Mouse (Mus musculus): ENCODE results near the gene Tnrc6b. TPM values are rescaled to one million over a fixed set of nuclear protein-coding genes. Genes with fewer than 3 reads are reported as not detected.
"Not testable (repeated sequence)": the region's sequence is repeated elsewhere in the genome, so short reads cannot be mapped to it uniquely, and the experiment has no call there.

Gene Tnrc6b
- polyA plus RNA-seq, 1 experiment, result 8.2 TPM

DNA sequence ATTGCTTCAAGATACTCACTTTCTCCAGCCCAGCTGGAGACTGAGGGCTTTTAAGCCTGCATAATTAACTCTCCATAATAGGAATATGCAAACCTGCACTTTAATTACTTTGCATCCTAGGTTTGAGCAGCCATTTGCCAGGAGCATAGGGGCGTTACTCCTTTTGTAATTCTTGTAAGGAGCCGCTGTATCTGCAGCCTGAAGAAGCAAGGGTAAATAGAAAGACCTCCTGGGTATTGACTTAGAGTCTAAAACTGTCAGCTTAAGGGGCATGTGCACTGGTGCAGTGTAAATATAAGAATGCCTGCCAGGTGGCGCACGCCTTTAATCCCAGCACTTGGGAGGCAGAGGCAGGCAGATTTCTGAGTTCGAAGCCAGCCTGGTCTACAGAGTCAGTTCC lies 186.8 kb downstream of the Tnrc6b start:
- TF ChIP-seq GATA1 (IDR thresholded peaks at IDR 0.05; ENCODE audit: low read length) (no peak), TAL1 (IDR thresholded peaks at IDR 0.05; ENCODE audit: low read length) (no peak)
- H3K27me3 ChIP-seq (ENCODE audit: control insufficient read depth), result no peaks in the 10 kb centered on the region
- no peaks in the 10 kb centered on the region for H3K9me3 ChIP-seq (ENCODE audit: control insufficient read depth, low read length)
- no peak overlapping the region for H3K4me3 ChIP-seq (replicated peaks)
- no peaks in the 10 kb centered on the region for H3K4me1 ChIP-seq (ENCODE audit: control insufficient read depth)
- peaks cover 100% of the 10 kb centered on the region for H3K36me3 ChIP-seq (ENCODE audit: control insufficient read depth)

DNA sequence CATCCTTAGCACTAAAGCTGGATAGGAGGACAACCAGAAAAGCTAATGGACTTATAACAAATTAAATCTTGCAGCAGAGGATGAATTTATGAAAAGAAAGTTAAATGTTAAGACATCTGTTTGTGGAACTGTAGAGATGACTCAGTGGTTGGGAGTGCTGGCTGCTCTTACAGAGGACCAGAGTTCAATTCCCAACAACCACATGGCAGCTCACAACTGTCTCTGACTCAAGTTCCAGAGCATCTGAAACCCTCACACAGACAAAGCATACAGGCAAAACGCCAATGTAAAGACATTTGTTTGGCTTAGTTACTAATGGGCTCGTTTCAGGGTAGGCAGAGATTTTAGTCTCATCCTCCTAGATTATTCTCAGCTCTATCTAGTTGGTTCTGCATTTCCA lies 188.7 kb downstream of the Tnrc6b start:
- H3K36me3 ChIP-seq (ENCODE audit: control insufficient read depth), result peaks cover 100% of the 10 kb centered on the region
- H3K4me1 ChIP-seq (ENCODE audit: control insufficient read depth), result no peaks in the 10 kb centered on the region
- no peaks in the 10 kb centered on the region for H3K9me3 ChIP-seq (ENCODE audit: control insufficient read depth, low read length)
- TF ChIP-seq GATA1 (IDR thresholded peaks at IDR 0.05; ENCODE audit: low read length), result no peak
- TF ChIP-seq TAL1 (IDR thresholded peaks at IDR 0.05; ENCODE audit: low read length), result no peak
- no peaks in the 10 kb centered on the region for H3K27me3 ChIP-seq (ENCODE audit: control insufficient read depth)
- H3K4me3 ChIP-seq (replicated peaks), result no peak overlapping the region

DNA sequence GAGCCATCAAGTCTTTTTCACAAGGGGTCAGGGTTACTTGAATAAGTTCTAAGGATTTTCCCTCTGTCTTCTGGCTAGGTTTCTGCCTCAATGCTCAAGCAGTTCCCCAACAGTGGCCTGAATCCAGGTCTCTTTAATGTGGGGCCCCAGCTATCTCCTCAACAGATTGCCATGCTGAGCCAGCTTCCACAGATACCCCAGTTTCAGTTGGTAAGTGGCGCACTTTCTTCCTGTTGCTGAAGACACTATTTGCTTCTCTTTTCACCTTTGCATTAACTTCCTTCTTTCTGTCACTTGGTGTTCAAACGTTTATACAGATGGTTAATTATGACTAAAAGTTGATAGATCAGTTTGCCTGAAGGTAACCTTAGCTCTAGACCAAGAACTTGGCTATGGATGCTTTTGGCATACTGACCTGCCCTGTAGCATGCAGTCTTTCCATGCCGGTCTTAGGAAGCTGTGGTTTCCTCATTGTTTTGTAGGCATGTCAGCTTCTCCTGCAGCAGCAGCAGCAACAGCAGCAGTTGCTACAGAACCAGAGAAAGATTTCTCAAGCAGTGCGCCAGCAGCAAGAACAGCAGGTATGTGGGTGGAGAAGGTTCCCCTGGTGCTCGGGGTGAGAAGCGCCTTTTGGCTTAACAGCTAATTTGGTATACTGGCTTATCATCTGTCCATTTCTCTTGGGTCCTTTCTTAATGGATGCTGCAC lies 190.8 kb downstream of the Tnrc6b start:
- H3K4me3 ChIP-seq (replicated peaks), result no peak overlapping the region
- H3K36me3 ChIP-seq (ENCODE audit: control insufficient read depth), result peaks cover 100% of the 10 kb centered on the region
- no peaks in the 10 kb centered on the region for H3K4me1 ChIP-seq (ENCODE audit: control insufficient read depth)
- TF ChIP-seq TAL1 (IDR thresholded peaks at IDR 0.05; ENCODE audit: low read length), result no peak
- no peak for TF ChIP-seq GATA1 (IDR thresholded peaks at IDR 0.05; ENCODE audit: low read length)
- H3K27me3 ChIP-seq (ENCODE audit: control insufficient read depth), result no peaks in the 10 kb centered on the region
- no peaks in the 10 kb centered on the region for H3K9me3 ChIP-seq (ENCODE audit: control insufficient read depth, low read length)

DNA sequence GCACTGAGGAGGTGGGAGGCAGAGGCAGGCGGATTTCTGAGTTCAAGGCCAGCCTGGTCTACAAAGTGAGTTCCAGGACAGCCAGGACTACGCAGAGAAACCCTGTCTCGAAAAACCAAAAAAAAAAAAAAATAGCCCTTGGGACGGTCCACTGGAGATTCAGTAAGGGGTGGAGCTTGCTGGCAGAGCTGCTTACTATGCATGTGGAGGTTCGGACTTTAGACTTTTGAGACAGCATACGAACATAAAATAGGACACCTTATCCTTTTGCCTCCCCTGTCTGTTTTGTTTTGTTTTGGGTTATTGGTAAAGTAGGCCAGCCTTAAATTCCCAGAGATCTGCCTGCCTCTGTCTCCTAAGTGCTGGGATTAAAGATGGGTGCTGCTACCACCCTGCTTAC lies 193.7 kb downstream of the Tnrc6b start:
- H3K4me3 ChIP-seq (replicated peaks); H3K9me3 ChIP-seq (ENCODE audit: control insufficient read depth, low read length); H3K27me3 ChIP-seq (ENCODE audit: control insufficient read depth): not testable (repeated sequence)
- peaks cover 19% of the 10 kb centered on the region for H3K4me1 ChIP-seq (ENCODE audit: control insufficient read depth)
- H3K36me3 ChIP-seq (ENCODE audit: control insufficient read depth), result peaks cover 97% of the 10 kb centered on the region

DNA sequence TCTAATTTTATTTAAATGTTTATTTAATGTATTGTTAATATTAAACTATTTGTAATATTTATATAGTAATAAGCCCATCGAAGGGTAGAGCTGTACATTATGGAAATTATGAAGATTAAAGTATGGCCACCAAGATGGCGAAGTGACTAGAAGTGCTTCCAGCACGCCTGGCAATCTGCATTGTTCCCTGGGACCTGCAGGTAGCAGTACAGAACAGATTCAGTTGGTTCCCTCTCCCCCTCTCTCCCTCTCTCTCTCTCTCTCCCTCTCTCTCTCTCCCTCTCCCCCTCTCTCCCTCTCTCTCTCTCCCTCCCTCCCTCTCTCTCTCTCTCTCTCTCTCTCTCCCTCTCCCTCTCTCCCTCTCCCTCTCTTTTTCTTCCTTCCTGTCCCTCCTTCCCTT lies 199.1 kb downstream of the Tnrc6b start:
- H3K27me3 ChIP-seq (ENCODE audit: control insufficient read depth), result no peaks in the 10 kb centered on the region
- peaks cover 95% of the 10 kb centered on the region for H3K36me3 ChIP-seq (ENCODE audit: control insufficient read depth)
- H3K4me3 ChIP-seq (replicated peaks), result no peak overlapping the region
- H3K4me1 ChIP-seq (ENCODE audit: control insufficient read depth), result peaks cover 48% of the 10 kb centered on the region
- TF ChIP-seq TAL1 (IDR thresholded peaks at IDR 0.05; ENCODE audit: low read length) (no peak), GATA1 (IDR thresholded peaks at IDR 0.05; ENCODE audit: low read length) (no peak)
- no peaks in the 10 kb centered on the region for H3K9me3 ChIP-seq (ENCODE audit: control insufficient read depth, low read length)

DNA sequence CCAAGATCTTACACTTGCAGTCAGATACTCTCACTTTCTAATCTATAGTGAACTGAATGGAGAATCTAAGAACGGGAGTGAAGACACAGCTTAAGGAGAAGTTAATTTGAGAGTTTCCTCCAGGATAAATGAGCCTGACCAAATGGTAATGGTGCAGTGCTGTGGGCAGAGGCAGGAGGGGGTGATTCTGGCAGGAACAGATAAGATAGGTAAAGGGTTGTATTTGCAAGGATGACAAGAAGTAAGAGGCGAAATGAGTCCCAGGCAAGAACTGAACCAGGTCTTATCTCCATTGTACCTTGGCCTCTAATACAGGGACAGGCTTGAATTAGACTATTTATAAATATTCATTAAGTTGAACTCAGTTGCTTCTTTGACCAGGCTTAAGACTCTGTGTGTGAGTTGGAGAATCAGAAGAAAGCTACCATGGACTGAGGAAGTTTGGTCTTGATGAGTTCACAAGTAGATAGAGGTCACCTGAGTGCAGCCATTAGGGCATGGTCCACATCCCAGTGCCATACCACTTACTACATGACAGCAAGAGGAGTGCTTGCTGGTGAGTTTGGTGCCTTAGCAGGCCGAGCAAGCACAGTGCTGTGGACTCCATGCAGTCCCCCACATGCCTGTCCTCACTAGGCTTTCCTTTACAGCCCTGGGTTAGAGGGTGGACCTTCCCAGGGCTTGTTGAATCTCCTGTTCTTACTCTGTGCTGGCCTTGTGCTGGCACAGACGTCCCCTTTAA lies 199.8 kb downstream of the Tnrc6b start:
- Histone ChIP-seq H3K4me1 (ENCODE audit: control insufficient read depth) (peaks cover 48% of the 10 kb centered on the region), H3K4me3 (replicated peaks) (peak overlapping the region; percentile 27), H3K27me3 (ENCODE audit: control insufficient read depth) (no peaks in the 10 kb centered on the region), H3K36me3 (ENCODE audit: control insufficient read depth) (peaks cover 95% of the 10 kb centered on the region), H3K9me3 (ENCODE audit: control insufficient read depth, low read length) (no peaks in the 10 kb centered on the region)
- TF ChIP-seq TAL1 (IDR thresholded peaks at IDR 0.05; ENCODE audit: low read length) (peak; percentile 65), GATA1 (IDR thresholded peaks at IDR 0.05; ENCODE audit: low read length) (peak; percentile 77)

DNA sequence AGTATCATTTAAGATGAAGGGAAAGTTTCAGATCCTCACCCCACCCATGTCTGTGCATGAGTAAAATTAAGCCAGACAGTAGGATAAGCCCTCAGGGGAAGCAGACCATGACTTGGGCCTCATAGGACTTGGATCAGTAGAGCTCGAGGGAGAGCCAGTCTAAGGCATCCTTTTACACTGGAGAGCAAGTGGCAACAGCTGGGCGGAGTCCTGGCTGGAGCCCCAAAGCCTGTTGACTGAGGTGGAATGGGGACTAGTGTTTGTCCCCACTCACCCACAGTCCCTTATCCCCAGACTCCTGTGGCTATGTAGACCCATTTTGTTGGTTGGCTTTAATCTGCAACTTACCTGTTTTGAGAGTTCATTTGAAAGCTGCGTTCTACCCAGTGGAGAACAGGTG lies 201.1 kb downstream of the Tnrc6b start:
- H3K36me3 ChIP-seq (ENCODE audit: control insufficient read depth), result peaks cover 95% of the 10 kb centered on the region
- no peaks in the 10 kb centered on the region for H3K9me3 ChIP-seq (ENCODE audit: control insufficient read depth, low read length)
- peaks cover 47% of the 10 kb centered on the region for H3K4me1 ChIP-seq (ENCODE audit: control insufficient read depth)
- no peak for TF ChIP-seq GATA1 (IDR thresholded peaks at IDR 0.05; ENCODE audit: low read length)
- TF ChIP-seq TAL1 (IDR thresholded peaks at IDR 0.05; ENCODE audit: low read length), result no peak
- no peaks in the 10 kb centered on the region for H3K27me3 ChIP-seq (ENCODE audit: control insufficient read depth)
- no peak overlapping the region for H3K4me3 ChIP-seq (replicated peaks)

DNA sequence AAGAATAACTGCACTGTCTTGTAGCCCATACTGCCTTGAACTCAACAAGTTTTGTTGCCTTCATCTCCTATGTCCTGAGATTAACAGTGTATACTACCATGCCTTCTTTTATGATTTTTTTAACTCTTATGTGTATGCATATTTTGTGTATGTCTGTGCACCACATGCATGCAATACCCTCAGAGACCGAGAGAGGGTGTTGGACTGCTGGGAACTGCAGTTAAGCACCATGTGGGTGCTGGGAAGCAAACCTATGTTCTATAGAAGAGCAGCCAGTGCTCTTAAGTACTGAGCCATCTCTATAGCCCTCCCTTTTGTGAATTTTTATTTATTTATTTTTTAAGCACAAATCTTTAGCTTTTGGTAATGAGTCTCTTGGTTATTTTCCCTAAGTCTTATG lies 202.7 kb downstream of the Tnrc6b start:
- no peak overlapping the region for H3K4me3 ChIP-seq (replicated peaks)
- H3K4me1 ChIP-seq (ENCODE audit: control insufficient read depth), result peaks cover 36% of the 10 kb centered on the region
- no peaks in the 10 kb centered on the region for H3K9me3 ChIP-seq (ENCODE audit: control insufficient read depth, low read length)
- H3K36me3 ChIP-seq (ENCODE audit: control insufficient read depth), result peaks cover 96% of the 10 kb centered on the region
- TF ChIP-seq GATA1 (IDR thresholded peaks at IDR 0.05; ENCODE audit: low read length) (no peak), TAL1 (IDR thresholded peaks at IDR 0.05; ENCODE audit: low read length) (no peak)
- H3K27me3 ChIP-seq (ENCODE audit: control insufficient read depth), result no peaks in the 10 kb centered on the region

DNA sequence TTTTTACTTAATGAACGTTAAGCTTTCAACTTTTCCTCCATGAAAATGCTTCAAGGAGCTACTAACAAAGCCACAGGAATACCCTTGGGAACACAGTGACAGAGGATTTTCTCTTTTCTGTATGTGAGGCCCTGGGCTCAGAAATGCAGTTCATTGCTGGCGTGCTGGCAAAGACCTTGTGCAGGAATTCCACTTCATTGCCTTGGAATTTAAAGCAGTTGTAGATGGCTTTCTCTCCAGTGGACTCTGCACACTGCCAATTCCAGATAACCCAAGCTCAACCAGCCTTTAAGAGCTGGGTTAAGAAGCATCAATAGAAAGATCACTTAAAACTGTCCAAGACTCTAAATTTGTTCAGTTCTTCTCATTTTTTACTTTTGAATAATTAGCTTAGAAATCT lies 204.7 kb downstream of the Tnrc6b start:
- no peak for TF ChIP-seq GATA1 (IDR thresholded peaks at IDR 0.05; ENCODE audit: low read length)
- Histone ChIP-seq H3K9me3 (ENCODE audit: control insufficient read depth, low read length) (no peaks in the 10 kb centered on the region), H3K27me3 (ENCODE audit: control insufficient read depth) (no peaks in the 10 kb centered on the region), H3K36me3 (ENCODE audit: control insufficient read depth) (peaks cover 98% of the 10 kb centered on the region), H3K4me3 (replicated peaks) (no peak overlapping the region), H3K4me1 (ENCODE audit: control insufficient read depth) (peaks cover 19% of the 10 kb centered on the region)

Data from erythroblast, embryonic 14.5 days (primary cell).